Mouse (Mus musculus) 3134 (cell line): ENCODE measurements around the gene Abcg8.

Experiments used
- DNase-seq: peaks from one replicate; pipeline ENCODE4 v3.0.0-alpha.2; 2011; ENCODE audit warnings: low spot score; ENCODE audit not compliant: insufficient read length; ENCODE audit errors: extremely low read depth

Abcg8 gene

DNA sequence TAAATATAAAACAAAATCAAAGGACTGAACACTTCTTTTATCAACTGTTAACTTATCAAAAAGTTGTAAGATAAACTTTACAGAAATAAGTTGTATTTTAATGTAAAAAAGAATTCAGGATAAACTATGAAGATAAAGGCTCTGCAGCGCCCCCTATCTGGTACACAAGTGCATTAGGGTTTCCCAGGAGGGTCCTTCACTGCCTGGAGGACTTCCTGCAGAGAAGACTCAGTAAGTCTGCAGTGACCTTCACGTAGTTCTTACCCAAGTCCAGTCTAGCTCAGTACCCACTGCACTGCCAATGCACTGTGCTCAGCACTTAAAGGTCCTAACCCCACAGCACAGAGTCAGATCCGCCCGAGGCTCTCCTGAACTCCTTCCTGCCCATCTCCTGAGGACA is 31.3 kb downstream of the Abcg8 start:
- DNase-seq, result no peak

DNA sequence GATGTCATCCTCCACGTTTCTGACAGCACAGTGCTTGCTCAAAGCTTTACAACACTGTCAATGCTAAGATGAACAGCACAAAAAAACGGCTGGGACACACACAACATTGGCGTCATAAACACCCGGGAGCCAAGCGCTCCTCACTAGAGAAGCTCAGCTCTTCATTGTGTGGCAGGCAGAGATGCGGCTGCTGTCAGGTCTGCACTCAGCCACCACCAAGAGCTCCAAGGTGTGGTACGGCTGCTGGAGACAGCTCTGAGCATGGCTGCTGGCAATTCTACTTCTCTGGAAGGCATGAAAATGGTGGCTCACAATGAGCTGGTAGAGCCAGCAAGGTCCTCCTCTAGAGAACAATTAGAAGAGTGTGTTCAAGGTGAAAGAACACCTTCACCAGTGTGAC is 32.7 kb downstream of the Abcg8 start:
- no peak for DNase-seq

DNA sequence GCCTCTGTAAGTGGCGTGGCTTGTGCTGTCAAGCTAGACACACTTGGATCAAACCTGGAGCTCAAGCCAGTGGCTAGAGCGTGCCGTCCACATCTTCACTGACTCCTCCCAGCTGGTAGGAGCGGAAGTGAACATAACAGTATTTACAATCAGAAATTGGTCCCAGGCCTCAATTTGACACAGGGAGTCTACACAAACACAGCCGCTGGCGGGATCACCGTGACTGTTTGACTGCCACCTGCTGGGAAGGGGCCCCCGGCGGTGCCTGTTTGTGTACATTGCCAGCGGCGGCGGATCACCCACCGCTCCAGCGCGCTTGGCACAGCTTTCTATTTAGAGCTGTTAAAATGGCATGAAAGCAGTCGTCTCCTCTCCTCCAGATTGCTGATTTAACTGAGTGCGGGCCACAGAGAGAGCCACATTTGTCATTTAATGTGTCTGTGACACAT is 33.3 kb downstream of the Abcg8 start:
- DNase-seq, result no peak

DNA sequence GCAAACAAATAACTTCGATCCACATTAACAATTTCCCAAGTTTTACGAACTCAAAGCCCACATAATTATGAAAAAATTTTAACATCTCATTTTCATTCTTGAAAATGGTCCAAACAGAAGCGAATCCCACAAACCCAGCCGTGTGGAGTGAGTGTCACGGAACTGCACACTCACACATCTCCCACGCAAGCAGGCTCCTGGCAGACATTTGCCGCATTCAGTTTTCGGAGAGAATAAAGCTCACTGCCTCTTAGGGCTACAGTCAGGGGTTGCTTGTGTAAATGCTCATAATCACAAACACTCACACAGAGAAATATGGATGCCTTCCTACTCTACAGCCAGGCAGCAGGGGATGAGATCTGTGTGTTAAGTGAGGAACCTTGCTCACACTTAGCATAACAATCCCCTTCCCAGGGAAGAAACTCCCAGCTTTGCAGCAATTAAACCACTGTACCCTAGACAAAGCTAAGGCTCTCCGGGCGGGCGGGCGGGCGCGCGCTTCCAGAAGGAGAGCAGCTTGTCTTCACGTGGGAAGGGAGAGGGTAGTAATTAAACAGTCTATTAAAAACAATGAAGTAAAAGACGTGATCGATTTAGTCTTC is 37.6 kb downstream of the Abcg8 start:
- no peak for DNase-seq

DNA sequence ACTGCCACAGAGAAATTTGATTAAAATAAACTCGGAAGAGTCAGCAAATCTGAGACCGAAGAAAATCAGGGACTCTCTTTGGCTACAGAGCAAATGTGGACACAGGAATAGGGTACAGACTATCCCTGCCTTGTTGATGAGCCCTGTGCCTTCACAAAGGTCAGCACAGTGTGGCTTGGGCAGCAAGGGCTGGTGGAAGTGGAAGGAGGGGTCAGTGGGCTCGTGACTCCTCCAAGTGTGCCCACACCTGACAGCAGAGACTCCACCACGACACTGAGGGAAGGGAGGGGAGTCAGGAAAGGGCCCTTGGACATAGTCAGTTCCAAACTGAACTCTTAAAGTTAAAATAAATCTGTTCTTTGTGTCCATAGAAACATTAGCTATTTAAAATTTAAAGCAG is 38.8 kb downstream of the Abcg8 start:
- no peak for DNase-seq

DNA sequence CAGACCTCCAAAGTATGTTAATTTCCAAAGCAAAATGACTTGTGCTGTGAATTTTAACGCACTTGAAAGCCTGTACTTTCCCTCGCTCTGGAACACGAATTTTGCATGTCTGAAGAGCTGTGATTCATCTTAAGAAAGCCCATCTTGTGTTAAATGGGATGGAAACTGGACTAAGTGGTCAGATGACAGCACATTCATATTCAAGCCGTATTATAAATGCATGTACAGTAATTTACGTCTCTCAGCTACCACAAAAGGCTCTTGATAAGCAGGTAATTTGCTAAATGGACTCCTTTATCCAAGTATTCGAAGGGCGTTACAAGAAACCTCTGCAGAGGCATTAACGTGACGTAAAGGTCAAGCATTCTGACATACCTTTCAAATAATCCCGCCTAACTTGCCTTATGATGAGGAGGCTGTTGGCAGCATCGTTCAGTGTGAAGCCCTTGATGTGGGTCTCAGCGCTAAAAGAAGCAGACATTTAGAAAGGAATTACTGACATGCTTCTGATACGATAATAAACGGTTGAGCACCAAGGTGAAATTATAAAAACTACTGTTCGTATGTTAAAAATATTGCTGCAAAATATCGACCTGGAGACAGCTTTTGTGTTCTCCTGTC is 40.3 kb downstream of the Abcg8 start:
- no peak for DNase-seq

DNA sequence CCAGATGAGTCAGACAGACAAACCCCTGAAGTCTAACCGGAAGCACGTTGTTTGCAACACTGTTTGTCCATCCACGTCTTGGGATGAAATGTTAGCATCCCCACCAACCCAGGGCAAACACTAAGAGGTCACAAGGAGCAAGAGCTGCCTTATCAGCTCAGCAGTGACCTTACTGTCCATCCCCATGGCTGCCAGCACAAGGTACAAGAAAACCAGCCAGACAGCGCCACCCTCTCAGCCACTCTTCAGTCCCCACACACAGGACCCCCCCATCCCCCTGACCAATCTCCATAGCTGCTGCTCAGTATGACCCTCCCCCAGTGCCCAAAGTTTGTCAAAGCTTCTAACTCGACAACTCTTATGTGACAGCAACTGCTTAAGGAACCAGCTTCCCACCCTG is 41.3 kb downstream of the Abcg8 start:
- DNase-seq, result no peak

DNA sequence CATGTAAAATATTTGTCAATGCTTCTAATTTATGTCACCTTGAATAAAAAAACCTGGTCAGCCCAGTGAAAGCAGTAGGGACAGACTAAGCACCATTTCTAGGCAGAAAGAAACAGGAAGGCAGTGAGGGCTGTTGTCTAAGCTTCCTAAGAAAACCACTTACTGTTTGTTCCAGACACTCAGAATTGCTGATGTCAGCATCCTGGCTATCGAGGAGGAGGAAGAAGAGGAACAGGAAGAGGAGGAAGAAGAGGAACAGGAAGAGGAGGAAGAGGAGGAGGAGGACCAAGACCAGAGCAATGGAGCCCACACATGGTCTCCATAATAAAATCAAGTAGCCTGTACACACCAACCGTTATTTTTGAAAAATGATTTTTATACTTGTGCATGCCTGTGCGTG is 43.0 kb downstream of the Abcg8 start:
- no peak for DNase-seq

DNA sequence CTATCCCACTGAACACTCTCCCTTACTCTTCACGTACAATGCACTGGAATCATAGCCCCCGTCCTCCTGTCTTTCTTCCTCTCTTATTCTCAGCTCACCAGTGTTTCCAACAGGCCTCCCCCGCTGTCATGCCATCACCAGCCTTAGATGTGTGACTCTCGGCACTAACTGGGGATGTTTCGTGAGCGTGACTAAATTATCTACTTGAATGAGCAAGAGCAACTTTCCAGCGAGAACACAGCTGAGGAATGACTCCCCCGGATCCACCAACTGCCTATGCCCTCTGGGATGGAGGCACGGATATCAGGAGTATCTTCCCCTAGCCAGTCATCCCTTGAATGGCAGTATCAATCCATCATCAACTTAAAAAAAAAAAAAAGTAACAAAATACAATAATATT is 47.9 kb downstream of the Abcg8 start:
- DNase-seq, result no peak

DNA sequence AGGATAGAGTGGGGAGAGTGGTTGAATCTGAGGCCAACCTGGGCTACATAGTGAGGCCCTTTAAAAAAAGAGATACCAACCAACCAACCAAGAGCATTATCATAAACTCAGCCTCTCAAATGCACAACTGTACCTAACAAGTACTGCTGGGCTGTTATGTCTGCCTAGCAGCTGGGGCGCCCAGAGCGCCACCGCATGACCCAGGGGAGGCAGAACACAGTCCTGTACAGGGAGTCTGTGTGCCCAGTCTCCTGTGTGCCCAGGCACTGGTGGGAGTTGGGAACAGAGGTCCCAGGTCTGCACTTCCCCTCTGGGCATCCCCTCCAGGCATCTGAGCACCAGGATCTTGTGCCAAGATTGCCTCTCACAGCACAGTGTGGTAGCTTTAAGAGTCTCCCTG is 49.1 kb downstream of the Abcg8 start:
- no peak for DNase-seq

DNA sequence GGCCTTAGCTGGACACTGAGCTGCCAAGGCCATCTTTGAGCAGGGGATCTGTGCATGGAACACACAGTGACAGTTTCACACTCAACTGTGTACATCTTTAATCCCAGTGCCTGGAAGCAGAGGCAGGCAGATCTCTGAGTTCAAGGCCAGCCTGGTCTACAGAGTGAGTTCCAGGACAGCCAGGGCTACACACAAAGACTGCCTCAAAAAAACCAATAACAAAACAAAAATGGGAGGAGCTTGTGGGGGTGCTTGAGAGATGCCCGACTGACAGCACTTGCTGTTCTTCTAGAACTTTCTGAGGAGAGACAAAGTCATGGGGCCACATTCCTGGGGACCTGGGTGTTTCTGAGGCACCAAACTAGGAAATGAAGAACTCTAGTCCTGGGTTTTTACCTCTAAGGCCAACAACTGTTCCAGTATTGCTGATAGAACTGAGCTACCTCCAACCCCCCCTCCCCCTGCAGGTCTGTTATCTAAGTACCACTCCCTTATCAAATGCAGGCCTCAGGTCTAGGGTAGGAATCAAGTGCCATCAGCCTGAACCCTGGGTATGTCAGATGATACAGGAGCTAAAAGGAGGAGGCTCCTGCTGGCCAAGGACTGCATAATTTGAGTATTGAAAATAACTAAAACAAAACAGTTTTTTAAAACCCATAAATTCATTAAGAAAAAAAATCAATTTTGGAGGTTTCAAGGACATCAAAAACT is 52.3 kb downstream of the Abcg8 start:
- no peak for DNase-seq

DNA sequence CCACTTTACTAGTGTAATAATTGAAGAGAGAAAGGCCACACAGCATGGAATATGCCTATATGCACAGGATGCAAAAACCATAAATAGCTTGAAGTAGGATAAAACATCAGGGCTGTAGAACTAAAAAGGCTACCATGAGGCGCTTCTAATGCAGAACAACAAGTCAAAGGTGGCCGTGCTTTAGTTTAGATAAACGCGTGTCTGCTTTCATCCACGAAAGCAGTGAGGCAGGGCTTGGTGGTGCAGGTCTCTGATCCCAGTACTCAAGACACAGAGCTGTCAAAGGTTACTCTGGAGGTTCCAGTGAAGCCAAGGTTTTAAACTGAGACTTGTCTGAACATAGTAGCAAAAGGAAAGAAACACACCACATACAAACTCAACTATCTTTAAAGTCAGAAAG is 53.0 kb downstream of the Abcg8 start:
- DNase-seq, result no peak

DNA sequence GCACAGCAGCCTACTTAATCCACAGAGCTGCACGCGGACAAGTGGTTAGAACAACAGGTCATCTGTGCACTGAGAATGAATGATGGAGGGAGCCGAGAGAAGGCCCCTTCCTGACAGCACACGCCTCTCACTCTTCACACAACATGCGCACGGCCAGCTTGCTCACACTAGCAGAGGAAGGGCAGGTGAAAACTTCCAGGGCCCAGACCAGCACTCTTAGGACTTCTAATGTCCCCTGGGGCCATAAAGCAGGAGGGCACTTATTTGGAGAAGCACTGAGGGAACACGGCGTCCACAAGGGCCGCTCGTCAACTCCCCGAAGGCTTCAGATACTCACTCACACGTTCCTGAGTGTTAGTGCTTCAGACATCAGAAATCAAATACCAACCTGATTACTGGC is 55.3 kb downstream of the Abcg8 start:
- no peak for DNase-seq

DNA sequence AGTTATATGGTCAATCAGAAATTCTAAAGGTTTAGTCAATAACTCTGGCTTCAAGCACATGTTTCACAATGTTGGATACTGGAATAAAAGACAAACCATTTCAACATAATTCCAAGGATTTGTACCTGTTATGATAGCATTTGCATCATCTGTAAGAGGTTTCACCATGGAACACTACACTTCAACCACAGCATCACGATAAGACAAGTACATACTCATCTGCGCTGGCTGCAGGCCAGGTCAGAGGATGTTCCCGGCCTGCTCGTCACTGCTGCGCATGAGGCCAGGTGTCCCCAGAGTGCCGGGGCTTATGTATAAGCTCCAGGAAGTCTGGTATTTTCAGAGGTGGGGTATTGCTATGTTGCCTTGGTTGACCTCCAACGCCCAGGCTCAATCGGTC is 56.5 kb downstream of the Abcg8 start:
- DNase-seq, result peak; percentile 7

DNA sequence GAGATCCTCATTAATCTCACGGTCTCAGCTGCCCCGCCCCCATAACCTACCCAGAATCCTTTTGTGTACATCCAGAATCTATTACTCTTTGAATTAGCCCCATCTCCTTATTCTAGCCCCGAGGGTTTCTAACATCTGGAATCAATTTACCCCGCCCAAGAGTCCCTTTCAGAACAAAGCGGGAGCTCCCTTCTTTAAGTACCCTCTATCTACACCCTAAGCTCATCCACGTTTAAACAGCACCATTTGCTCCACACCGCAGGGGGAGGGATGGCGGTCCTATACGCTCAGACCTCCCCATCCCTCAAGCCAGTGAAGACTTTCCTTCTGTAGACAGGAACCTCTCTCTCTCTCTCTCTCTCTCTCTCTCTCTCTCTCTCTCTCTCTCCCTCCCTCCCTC is 60.6 kb downstream of the Abcg8 start:
- DNase-seq, result no peak

DNA sequence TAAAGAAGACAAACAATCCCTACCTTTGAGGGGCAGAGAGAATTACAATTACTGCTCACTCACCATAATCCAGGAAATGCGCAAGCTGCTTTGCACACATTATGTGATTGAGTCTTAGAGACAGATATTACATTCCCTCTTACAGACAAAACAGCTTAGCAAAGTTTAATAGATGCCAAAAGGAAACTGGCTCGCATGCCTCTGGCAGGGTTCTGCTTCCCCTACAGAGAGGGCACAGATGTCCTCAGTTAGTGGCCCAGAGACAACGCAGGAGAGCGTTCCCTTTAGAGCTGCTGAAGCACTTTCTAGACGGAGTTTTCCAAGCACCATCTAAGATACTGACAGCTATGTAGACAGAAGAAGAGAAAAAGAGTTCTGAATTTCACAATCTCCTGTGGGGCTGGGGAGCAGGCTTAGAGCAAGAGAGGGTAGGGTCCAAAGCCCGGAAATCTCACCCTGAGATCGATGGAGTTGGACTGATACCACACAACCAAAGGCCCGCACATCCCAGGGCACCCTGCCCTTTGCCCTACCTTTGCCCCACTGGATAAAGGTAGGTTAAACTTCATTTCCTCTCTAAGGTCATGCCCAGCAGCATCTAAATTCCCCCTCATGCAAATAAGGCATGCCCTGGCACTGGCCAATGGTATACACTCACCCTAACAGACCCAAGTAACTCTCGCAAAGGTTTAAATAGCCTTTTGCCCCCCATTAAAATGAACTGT is 62.1 kb downstream of the Abcg8 start:
- no peak for DNase-seq

DNA sequence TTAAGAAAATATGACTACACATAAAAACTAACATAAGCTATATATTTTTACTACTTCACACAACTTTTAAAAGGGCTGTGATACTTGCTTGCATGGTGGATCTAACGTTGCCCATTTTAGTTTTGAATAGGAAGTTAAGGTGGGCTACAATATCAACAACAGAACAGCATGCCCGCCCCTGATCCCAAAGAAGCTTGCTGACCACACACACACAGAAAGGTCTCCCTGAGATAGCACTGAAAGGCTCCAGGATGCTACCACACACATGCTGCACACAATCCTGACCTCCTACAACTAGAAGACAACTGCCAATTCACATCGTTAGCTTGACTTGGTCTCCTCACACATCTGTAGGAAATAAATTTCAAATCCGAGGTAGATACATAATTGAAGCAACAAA is 68.2 kb downstream of the Abcg8 start:
- DNase-seq, result no peak

DNA sequence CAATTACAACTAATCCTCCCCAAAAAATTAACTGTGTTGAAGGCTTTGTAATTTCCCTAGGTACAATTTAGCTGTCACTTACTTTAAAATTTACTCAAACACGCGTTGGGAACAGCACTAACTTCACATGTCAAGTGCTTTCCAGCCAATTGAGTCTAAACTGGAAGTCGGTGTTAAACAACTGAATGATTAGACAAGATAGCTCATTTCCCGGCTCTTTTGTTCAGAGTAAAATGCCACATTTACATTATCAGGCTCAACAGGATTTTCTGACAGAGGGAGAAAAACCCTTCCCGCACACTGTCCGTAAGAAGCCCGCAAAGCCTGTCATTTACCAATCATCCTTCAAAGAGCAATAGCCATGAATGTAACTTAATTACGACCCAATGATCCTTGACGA is 68.9 kb downstream of the Abcg8 start:
- DNase-seq, result no peak

DNA sequence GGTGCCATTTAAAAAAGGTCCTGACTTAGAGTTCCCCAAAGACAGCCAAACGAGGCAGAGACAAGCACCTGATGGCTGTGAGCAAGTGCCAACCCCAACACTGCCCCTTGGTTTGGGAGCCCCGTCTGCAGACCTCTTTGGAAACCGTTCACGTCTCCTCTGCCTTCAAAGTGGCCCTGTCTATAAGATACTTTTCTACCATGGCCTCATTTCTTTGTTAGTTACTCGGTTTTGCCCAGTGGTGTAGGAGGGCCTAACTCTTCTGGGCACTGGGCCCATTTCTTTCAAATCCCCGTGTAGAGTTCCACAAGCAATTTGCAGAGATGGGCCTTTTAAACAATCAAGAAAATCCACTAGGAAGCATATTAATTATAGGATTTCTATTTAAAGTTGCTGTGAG is 71.1 kb downstream of the Abcg8 start:
- no peak for DNase-seq

DNA sequence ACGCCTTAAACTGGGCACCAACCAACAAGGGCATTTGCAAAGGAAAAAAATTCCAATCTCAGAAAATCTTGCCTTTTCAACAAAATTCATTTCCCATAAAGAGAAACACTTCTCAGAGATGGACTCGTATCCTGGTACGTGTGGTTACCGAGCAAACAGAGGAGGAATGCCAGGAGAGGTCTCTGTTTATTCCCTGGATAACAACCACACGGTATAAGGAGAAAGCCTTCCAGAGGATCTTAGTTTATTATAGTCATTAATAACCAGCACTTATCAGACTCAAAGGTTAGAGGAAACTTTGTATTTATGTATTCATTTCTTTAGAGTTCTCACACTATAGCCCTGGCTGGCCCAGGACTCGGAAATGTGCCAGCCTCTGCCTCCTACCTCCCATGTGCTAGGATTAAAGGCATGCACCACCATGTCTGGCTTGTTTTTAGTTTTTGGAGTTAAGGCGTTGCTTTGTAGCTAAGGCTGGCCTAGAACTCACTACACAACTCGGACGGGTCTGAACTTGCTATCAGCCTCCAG is 72.1 kb downstream of the Abcg8 start:
- DNase-seq, result no peak

DNA sequence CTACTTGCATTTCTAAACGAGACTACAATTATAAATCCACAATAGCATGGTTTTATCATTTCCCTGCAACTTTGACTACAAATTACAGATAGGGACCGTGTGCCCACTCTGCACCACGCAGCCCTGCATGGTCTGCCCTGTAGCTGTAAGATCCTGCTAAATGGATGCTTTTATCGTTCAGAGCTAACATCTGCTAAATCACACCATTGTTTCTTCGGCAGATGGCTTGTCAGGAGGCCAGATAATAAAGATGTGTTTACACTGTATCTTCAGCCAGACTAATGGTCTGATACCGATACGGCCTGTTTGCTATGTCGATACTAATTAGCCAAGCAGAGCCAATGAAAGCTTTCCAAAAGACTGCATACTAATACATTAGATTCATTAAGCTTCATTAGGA is 73.2 kb downstream of the Abcg8 start:
- no peak for DNase-seq
